Mouse (Mus musculus) spleen, adult 10 weeks (tissue): ENCODE results near the gene Tmem169. TPM values are rescaled to one million over a fixed set of nuclear protein-coding genes. Genes with fewer than 3 reads are reported as not detected.

ENCODE experiments used
- polyA plus RNA-seq: library from polyadenylated mRNA; stranded (reverse); fragments of 350-450 nt; fragmentation: Illumina TruSeq; extraction: RNeasy Lipid Tissue Mini Kit (QIAGEN cat#74804); gene quantifications from one replicate; pipeline ENCODE4 v1.2.3, GENCODE M21; 2015; ENCODE audit warnings: low replicate concordance; ENCODE audit not compliant: insufficient read depth

Gene Tmem169
- polyA plus RNA-seq = not detected

DNA sequence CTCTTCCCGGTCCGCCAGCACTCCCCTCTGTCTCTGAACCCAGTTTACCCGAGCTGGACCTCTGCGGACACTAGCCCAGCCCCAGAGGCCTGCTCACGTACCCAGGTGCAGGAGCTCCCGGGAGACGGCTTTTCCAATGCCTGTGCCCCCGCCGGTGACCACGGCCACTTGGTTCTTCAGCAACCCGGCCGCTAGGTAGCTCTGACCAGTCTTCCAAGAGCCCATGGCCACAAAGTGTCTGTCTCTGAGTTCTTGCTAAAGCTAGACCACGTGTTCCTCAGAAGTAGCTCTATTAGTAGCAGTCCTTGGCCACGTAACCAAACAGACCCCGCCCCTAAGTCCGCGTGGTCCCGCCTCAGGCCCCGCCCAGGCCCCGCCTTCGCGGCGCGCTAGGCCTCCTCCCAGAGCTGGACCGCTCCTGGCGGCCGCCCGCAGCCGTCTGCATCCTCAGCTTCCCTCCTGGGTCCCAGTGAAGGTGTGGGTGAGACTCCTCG is at the start of gene Tmem169, which contains the start of gene Pecr:
TSS of gene Tmem169 (plus strand) at position 378 of the 494 bp plus-strand sequence.
TSS of gene Pecr (minus strand) at position 323 of the 494 bp plus-strand sequence.

DNA sequence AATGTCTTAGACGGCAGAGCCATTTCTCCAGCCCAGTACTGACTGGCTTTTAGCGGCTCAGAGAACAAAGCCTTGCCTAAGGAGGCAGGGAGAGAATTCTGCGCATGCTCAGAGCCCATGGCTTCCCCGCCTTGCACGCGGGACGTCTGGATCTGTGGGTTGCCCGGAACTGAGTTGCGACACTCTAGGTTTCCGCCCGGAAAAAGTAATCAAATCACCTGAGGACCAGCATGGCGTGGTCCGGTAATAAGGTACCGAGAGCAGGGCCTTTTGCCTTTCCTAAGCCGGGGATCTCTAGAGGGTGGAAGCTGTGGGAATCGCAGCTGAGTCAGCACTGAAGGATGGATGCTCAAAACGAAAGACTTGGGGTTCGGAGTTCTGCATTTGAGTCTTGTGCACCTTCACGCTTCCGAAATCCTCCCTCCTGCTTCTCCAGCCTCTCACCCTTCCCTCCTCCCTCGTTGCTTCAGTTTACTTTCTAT is 23.2 kb downstream of the Tmem169 start, which contains the start of gene Xrcc5:
TSS of gene Xrcc5 (plus strand) at position 105 of the 482 bp plus-strand sequence.

Other genes with a start within 250 kb of the Tmem169 start
- 21.4 TPM for gene Mreg, start 72.1 kb upstream of the Tmem169 start, polyA plus RNA-seq
- gene Pecr, start 55 bp upstream of the Tmem169 start, polyA plus RNA-seq = 6.7 TPM
- 30.5 TPM for gene Xrcc5, start 23.1 kb downstream of the Tmem169 start, polyA plus RNA-seq